Mouse (Mus musculus): ENCODE data around the gene Wdr62. TPM values are rescaled to one million over a fixed set of nuclear protein-coding genes. Genes with fewer than 3 reads are reported as not detected.

Wdr62 gene
- polyA plus RNA-seq, 1 experiment from 2014 or later: 9.9 TPM

GRCm38 (mm10) chr7:30198481-30198971 lies 81.7 kb downstream of the Wdr62 start, which contains the start of gene Capns1:
Capns1 (minus strand) TSS chr7:30198811.
- 0 out of 2 replicates have a peak, but pooled peaks have one; percentile 41 for ATAC-seq (replicated peaks; ENCODE audit: low FRiP score)
- Histone ChIP-seq H3K4me3 (replicated peaks) (peak within 1 kb of the TSS; percentile 11; the same call in 1 of the 2 replicates), H3K4me1 (peaks cover 43% of the 10 kb centered on the region), H3K9ac (no peak within 1 kb of the TSS), H3K9me3 (replicated peaks) (no peaks in the 10 kb centered on the region), H3K36me3 (no peaks in the 10 kb centered on the region), H3K4me2 (peak within 1 kb of the TSS; percentile 35), H3K27me3 (no peaks in the 10 kb centered on the region), H3K27ac (peak within 1 kb of the TSS; percentile 84)
- 8% methylated on average over 8 of the region's 8 CpGs for WGBS

- Histone ChIP-seq H3K27ac (peak overlapping the region; percentile 84), H3K9me3 (replicated peaks) (no peaks in the 10 kb centered on the region), H3K4me1 (peaks cover 52% of the 10 kb centered on the region), H3K36me3 (peaks cover under 1% of the 10 kb centered on the region; the same call in 1 of the 2 replicates), H3K4me3 (replicated peaks) (no peak overlapping the region), H3K4me2 (no peak overlapping the region), H3K27me3 (no peaks in the 10 kb centered on the region), H3K9ac (no peak overlapping the region)
- no peak for ATAC-seq (replicated peaks; ENCODE audit: low FRiP score)
- WGBS: 53% methylated on average over 5 of the region's 5 CpGs
Observed at GRCm38 (mm10) chr7:30197592-30198129, 82.6 kb downstream of the Wdr62 start.

GRCm38 (mm10) chr7:30196171-30196570 lies 84.0 kb downstream of the Wdr62 start:
- H3K27me3 ChIP-seq: no peaks in the 10 kb centered on the region
- 62% methylated on average over 6 of the region's 6 CpGs for WGBS
- no peak overlapping the region for H3K4me3 ChIP-seq (replicated peaks)
- H3K9me3 ChIP-seq (replicated peaks): no peaks in the 10 kb centered on the region
- no peak overlapping the region for H3K4me2 ChIP-seq
- peaks cover 59% of the 10 kb centered on the region for H3K4me1 ChIP-seq
- peaks cover 16% of the 10 kb centered on the region for H3K36me3 ChIP-seq
- H3K9ac ChIP-seq: no peak overlapping the region
- no peak overlapping the region for H3K27ac ChIP-seq
- no peak for ATAC-seq (replicated peaks; ENCODE audit: low FRiP score)

GRCm38 (mm10) chr7:30195461-30195860 lies 84.8 kb downstream of the Wdr62 start:
- H3K4me1 ChIP-seq: peaks cover 59% of the 10 kb centered on the region
- 0 out of 2 replicates have a peak overlapping the region, but pooled peaks have one; percentile 72 for H3K9ac ChIP-seq
- H3K9me3 ChIP-seq (replicated peaks): no peaks in the 10 kb centered on the region
- H3K27me3 ChIP-seq: no peaks in the 10 kb centered on the region
- WGBS: 56% methylated on average over 6 of the region's 6 CpGs
- peak overlapping the region; percentile 93 for H3K27ac ChIP-seq
- H3K4me2 ChIP-seq: peak overlapping the region; percentile 84
- no peak for ATAC-seq (replicated peaks; ENCODE audit: low FRiP score)
- H3K36me3 ChIP-seq: peaks cover 23% of the 10 kb centered on the region
- H3K4me3 ChIP-seq (replicated peaks): peak overlapping the region; percentile 77; the same call in 1 of the 2 replicates

GRCm38 (mm10) chr7:30194884-30195283 lies 85.3 kb downstream of the Wdr62 start:
- Histone ChIP-seq H3K9ac (peak overlapping the region; percentile 72), H3K27ac (peak overlapping the region; percentile 93), H3K4me1 (peaks cover 59% of the 10 kb centered on the region), H3K27me3 (no peaks in the 10 kb centered on the region), H3K4me3 (replicated peaks) (peak overlapping the region; percentile 77), H3K36me3 (peaks cover 29% of the 10 kb centered on the region), H3K9me3 (replicated peaks) (no peaks in the 10 kb centered on the region), H3K4me2 (peak overlapping the region; percentile 84)
- peak; percentile 89 for ATAC-seq (replicated peaks; ENCODE audit: low FRiP score)
- under 1% methylated on average over 28 of the region's 28 CpGs for WGBS

- peak; percentile 14; the same call in 1 of the 2 replicates for ATAC-seq (replicated peaks; ENCODE audit: low FRiP score)
- Histone ChIP-seq H3K9me3 (replicated peaks) (no peaks in the 10 kb centered on the region), H3K4me2 (peak overlapping the region; percentile 84), H3K27ac (peak overlapping the region; percentile 93), H3K4me3 (replicated peaks) (peak overlapping the region; percentile 77), H3K4me1 (peaks cover 53% of the 10 kb centered on the region), H3K27me3 (no peaks in the 10 kb centered on the region), H3K9ac (peak overlapping the region; percentile 72), H3K36me3 (peaks cover 33% of the 10 kb centered on the region)
- under 1% methylated on average over 26 of the region's 26 CpGs for WGBS
Observed at GRCm38 (mm10) chr7:30194101-30194831, 86.0 kb downstream of the Wdr62 start.

- H3K36me3 ChIP-seq: peaks cover 39% of the 10 kb centered on the region
- H3K9me3 ChIP-seq (replicated peaks): no peaks in the 10 kb centered on the region
- H3K9ac ChIP-seq: peak overlapping the region; percentile 72
- peaks cover 50% of the 10 kb centered on the region for H3K4me1 ChIP-seq
- peak; percentile 62 for ATAC-seq (replicated peaks; ENCODE audit: low FRiP score)
- peak overlapping the region; percentile 93 for H3K27ac ChIP-seq
- H3K4me2 ChIP-seq: peak overlapping the region; percentile 84
- WGBS: 1% methylated on average over 26 of the region's 26 CpGs
- H3K4me3 ChIP-seq (replicated peaks): peak overlapping the region; percentile 77
- H3K27me3 ChIP-seq: no peaks in the 10 kb centered on the region
Observed at GRCm38 (mm10) chr7:30193581-30194100, 86.6 kb downstream of the Wdr62 start.

- WGBS: 21% methylated on average over 9 of the region's 9 CpGs
- Histone ChIP-seq H3K4me2 (peak overlapping the region; percentile 84), H3K4me1 (peaks cover 44% of the 10 kb centered on the region), H3K36me3 (peaks cover 46% of the 10 kb centered on the region), H3K4me3 (replicated peaks) (peak overlapping the region; percentile 77), H3K27me3 (no peaks in the 10 kb centered on the region), H3K9ac (peak overlapping the region; percentile 72), H3K27ac (peak overlapping the region; percentile 93), H3K9me3 (replicated peaks) (no peaks in the 10 kb centered on the region)
- ATAC-seq (replicated peaks; ENCODE audit: low FRiP score): peak; percentile 23; the same call in 1 of the 2 replicates
Observed at GRCm38 (mm10) chr7:30193013-30193412, 87.2 kb downstream of the Wdr62 start.

GRCm38 (mm10) chr7:30192088-30192487 lies 88.1 kb downstream of the Wdr62 start:
- H3K36me3 ChIP-seq: peaks cover 55% of the 10 kb centered on the region
- ATAC-seq (replicated peaks; ENCODE audit: low FRiP score): no peak
- H3K9me3 ChIP-seq (replicated peaks): no peaks in the 10 kb centered on the region
- H3K27ac ChIP-seq: no peak overlapping the region
- H3K4me3 ChIP-seq (replicated peaks): no peak overlapping the region
- peak overlapping the region; percentile 72; the same call in 1 of the 2 replicates for H3K9ac ChIP-seq
- WGBS: 85% methylated on average over 12 of the region's 12 CpGs
- H3K4me2 ChIP-seq: peak overlapping the region; percentile 84; the same call in 1 of the 2 replicates
- H3K27me3 ChIP-seq: no peaks in the 10 kb centered on the region
- H3K4me1 ChIP-seq: peaks cover 35% of the 10 kb centered on the region

Other genes starting within 250 kb of the Wdr62 start
- gene Zfp14, start 229.0 kb downstream of the Wdr62 start, polyA plus RNA-seq (2015; fragmentation: Nextera tagmentation; extraction: Ambion mirVana): 3.0 and 4.0 TPM in 2 replicates
- 3.9 and 5.5 TPM in 2 replicates for gene Zfp82, start 207.5 kb downstream of the Wdr62 start, polyA plus RNA-seq (2015; fragmentation: Nextera tagmentation; extraction: Ambion mirVana)
- gene Gm26920, start 190.0 kb downstream of the Wdr62 start, polyA plus RNA-seq (2015; fragmentation: Nextera tagmentation; extraction: Ambion mirVana): 1.1 and 2.4 TPM in 2 replicates
- gene Zfp566, start 189.9 kb downstream of the Wdr62 start, polyA plus RNA-seq (2015; fragmentation: Nextera tagmentation; extraction: Ambion mirVana): 12.2 and 15.9 TPM in 2 replicates
- 109 and 114 TPM in 2 replicates for gene Zfp260, start 185.6 kb downstream of the Wdr62 start, polyA plus RNA-seq (2015; fragmentation: Nextera tagmentation; extraction: Ambion mirVana)
- gene Zfp382, start 158.5 kb downstream of the Wdr62 start, polyA plus RNA-seq (2015; fragmentation: Nextera tagmentation; extraction: Ambion mirVana): 8.6 and 8.7 TPM in 2 replicates
- 17.8 and 20.2 TPM in 2 replicates for gene Zfp146, start 110.7 kb downstream of the Wdr62 start, polyA plus RNA-seq (2015; fragmentation: Nextera tagmentation; extraction: Ambion mirVana)
- 11.1 and 11.7 TPM in 2 replicates for gene Cox7a1, start 96.3 kb downstream of the Wdr62 start, polyA plus RNA-seq (2015; fragmentation: Nextera tagmentation; extraction: Ambion mirVana)
- gene Capns1, start 81.6 kb downstream of the Wdr62 start, polyA plus RNA-seq (2015; fragmentation: Nextera tagmentation; extraction: Ambion mirVana): 90.8 and 98.8 TPM in 2 replicates
- 148 and 152 TPM in 2 replicates for gene Polr2i, start 48.5 kb downstream of the Wdr62 start, polyA plus RNA-seq (2015; fragmentation: Nextera tagmentation; extraction: Ambion mirVana)
- 174 and 190 TPM in 2 replicates for gene Tbcb, start 48.1 kb downstream of the Wdr62 start, polyA plus RNA-seq (2015; fragmentation: Nextera tagmentation; extraction: Ambion mirVana)
- gene Ovol3, start 44.7 kb downstream of the Wdr62 start, polyA plus RNA-seq (2015; fragmentation: Nextera tagmentation; extraction: Ambion mirVana): not detected in 2 replicates
- 0.59 and 0.61 TPM in 2 replicates for gene Thap8, start 325 bp downstream of the Wdr62 start, polyA plus RNA-seq (2015; fragmentation: Nextera tagmentation; extraction: Ambion mirVana)
- 33.3 and 36.5 TPM in 2 replicates for gene Clip3, start 11.3 kb upstream of the Wdr62 start, polyA plus RNA-seq (2015; fragmentation: Nextera tagmentation; extraction: Ambion mirVana)
- gene Alkbh6, start 28.3 kb upstream of the Wdr62 start, polyA plus RNA-seq (2015; fragmentation: Nextera tagmentation; extraction: Ambion mirVana): 94.7 and 95.7 TPM in 2 replicates
- 88.2 and 97.7 TPM in 2 replicates for gene Syne4, start 34.4 kb upstream of the Wdr62 start, polyA plus RNA-seq (2015; fragmentation: Nextera tagmentation; extraction: Ambion mirVana)
- 2.6 TPM in 1 of 2 replicates, not detected in the other for gene E130208F15Rik, start 41.3 kb upstream of the Wdr62 start, polyA plus RNA-seq (2015; fragmentation: Nextera tagmentation; extraction: Ambion mirVana)
- 17.3 and 18.7 TPM in 2 replicates for gene Sdhaf1, start 43.5 kb upstream of the Wdr62 start, polyA plus RNA-seq (2015; fragmentation: Nextera tagmentation; extraction: Ambion mirVana)
- gene Lrfn3, start 82.4 kb upstream of the Wdr62 start, polyA plus RNA-seq (2015; fragmentation: Nextera tagmentation; extraction: Ambion mirVana): 6.5 and 7.2 TPM in 2 replicates
- 33.8 and 37.9 TPM in 2 replicates for gene Tyrobp, start 133.3 kb upstream of the Wdr62 start, polyA plus RNA-seq (2015; fragmentation: Nextera tagmentation; extraction: Ambion mirVana)
- gene Hcst, start 139.4 kb upstream of the Wdr62 start, polyA plus RNA-seq (2015; fragmentation: Nextera tagmentation; extraction: Ambion mirVana): 0.64 and 1.5 TPM in 2 replicates
- gene Nfkbid, start 141.3 kb upstream of the Wdr62 start, polyA plus RNA-seq (2015; fragmentation: Nextera tagmentation; extraction: Ambion mirVana): 1.3 and 2.0 TPM in 2 replicates
- gene Aplp1, start 165.1 kb upstream of the Wdr62 start, polyA plus RNA-seq (2015; fragmentation: Nextera tagmentation; extraction: Ambion mirVana): 24.1 and 28.6 TPM in 2 replicates
- gene Kirrel2, start 177.3 kb upstream of the Wdr62 start, polyA plus RNA-seq (2015; fragmentation: Nextera tagmentation; extraction: Ambion mirVana): 0.54 and 0.77 TPM in 2 replicates
- gene Nphs1, start 177.9 kb upstream of the Wdr62 start, polyA plus RNA-seq (2015; fragmentation: Nextera tagmentation; extraction: Ambion mirVana): 3.6 and 4.8 TPM in 2 replicates
- gene Prodh2, start 213.2 kb upstream of the Wdr62 start, polyA plus RNA-seq (2015; fragmentation: Nextera tagmentation; extraction: Ambion mirVana): 12.8 and 14.4 TPM in 2 replicates